Mouse (Mus musculus): ENCODE measurements at regions not wholly inside any gene's neighbourhood (a gene's known extent, or its start where the extent isn't known, plus 50 kb on each side); places are given as distances from the start of the nearest gene placed in this dataset.

- DNase-seq = no peak
Observed at GRCm38 (mm10) chr3:137728689-137729088, 57.4 kb downstream of the Gm21962 start.

DNA sequence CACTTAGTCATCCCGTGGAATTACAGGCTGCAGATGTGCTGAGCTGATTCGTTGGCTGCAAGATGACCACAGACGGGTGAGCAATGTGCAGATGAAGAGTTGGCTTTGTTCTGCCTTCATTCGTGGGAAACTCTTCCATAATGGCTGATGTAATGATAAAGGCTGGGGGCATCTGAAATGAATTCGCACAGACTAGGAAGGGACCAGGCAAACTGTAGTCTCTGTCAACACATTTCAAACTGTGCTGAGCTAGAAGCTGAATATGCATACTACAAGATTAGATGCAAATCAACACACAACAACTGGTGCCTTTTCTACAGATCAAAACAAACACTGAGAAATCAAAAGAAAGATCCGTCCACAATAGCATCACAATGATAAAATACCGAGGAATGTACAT, 58.1 kb downstream of the Gm21962 start:
- DNase-seq = no peak

DNA sequence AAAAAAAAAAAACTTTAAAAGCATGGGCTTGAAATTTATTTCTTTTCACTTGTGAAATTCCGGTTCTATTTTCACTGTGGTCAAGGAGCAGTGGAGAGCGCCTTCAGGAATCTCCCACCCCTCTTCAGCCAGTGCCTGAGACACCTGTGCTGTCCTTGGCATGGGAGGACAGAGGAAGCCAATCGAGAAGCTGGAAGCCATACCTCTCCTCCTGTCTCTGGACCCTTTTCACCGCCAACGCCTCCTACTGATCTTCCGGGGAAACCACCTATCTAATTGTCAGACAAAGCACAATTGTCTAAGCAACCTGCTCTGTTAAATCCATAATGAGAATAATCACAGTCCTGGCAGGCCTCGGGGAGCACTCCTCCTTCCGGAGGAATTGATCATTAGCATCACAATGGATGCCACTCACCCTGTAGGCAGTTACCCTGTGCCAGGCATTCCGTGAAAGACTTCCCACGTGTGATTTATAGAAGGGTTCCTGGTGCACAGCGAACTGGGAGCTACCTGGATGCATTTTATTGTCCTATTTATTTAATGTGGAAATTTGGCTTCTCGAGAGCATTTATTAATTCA, 66.0 kb downstream of the Gm21962 start:
- DNase-seq = no peak

DNA sequence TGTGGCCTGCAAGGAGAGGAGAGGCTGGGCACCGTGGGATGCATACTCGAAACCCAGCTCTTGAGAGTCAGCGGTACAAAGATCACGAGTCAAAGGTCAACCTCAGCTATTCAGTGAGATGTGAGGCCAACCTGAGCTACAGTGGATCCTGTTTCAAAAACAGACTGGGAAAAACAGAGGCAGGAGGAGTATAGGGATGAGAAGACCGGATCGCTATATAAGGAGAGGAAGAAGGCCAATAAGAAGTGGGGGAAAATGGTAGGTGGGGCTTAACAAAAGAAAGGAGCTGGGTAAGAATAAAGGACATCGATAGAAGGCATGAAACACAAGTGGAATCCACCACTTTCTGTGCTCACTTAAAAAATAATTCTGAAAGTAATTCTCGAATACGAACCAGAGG, 70.2 kb downstream of the Gm21962 start:
- DNase-seq = no peak

- no peak for DNase-seq
Observed at GRCm38 (mm10) chr3:137742119-137742518, 70.8 kb downstream of the Gm21962 start.

- DNase-seq = no peak
Observed at GRCm38 (mm10) chr3:137751732-137752260, 80.5 kb downstream of the Gm21962 start.

DNA sequence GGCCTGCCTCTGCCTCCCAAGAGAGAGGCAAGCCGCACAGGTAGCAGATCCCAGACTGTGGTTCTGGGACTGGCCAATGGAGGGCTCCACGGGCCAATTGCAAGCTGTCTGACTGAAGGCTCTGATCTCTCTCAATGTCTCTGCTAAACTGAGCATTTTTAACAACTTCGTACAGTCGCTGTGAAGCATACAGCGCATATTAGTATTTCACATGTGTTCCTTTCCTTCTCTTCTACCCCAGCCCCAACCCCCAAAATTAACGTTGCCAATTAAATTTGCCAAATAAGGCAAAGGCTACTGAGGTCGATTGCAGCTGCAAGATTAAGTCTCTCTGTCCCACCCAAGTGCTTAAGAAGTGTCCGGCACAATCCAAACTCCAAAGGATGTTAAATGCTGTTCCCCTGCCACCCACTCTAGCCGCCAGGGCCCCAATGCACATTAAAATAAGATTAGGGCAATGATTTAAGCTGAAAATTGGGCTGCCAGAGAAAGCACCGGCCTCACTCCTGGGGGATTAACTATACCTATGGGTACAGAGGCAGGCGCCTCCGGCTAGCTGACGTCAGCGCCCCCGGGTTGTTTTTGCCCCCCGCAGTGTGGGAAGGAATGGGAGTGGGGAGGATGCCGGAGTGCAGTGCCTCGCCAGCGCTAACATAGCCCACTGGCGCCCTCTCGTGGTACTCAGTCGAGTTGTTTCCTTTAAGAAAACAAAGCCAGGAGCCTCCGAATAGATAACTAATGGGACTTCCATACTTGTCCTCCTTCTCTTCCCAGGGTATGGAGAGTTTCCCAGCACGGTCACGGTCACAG, 81.3 kb downstream of the Gm21962 start:
- DNase-seq = peak; percentile 74

DNA sequence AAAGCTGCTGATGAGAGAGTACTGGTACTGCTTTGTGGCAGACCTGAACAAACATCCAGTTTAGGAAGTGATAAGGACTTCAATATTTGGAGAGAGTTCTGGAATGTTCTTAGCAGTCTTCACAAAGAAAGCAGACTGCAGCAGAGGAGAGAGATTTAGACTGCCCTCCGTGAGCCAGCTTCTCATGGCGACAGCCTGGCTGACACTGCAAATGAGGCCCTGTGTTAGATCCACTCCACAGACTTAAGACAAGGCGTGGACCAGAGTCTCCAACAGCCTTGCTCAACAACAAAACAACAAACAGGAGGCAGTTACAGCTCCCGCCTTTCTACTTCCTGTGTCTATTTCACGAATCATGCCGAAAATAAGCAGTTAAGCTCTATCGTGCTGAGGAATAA, 81.9 kb downstream of the Gm21962 start:
- no peak for DNase-seq

- DNase-seq = no peak
Observed at GRCm38 (mm10) chr3:137755391-137755790, 84.1 kb downstream of the Gm21962 start.

DNA sequence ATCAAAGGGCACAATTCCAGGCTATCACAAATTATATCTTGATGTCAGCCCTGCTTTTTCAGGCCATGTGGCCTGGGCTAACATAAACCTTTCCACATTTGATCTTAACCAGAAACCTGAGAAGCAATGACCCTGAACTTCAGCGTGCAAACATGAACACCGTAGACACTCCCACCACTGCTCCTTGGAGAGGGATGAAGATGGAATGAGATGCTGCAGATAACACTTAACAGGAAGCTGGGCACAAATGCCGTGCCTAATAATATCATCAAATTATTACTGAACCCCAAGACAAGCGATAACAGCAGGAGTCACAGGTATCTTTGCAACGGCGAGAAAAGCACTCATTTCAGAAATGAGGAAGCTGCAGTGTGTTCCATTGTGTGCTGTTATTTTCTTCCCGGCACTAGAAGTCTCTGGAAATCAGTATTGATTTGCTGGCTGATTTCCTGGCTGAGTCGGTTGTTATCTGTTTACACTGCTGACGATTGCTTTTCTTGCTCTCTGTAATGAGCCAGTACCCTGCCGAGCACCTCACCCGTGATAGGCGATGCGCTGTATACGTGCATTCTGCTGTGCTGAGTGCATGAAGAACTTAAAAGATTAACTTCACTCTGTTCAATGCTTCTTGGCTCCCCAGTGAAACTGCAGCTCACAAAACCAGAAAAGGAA, 91.0 kb downstream of the Gm21962 start:
- DNase-seq = no peak

GRCm38 (mm10) chr3:137763406-137763805, 92.1 kb downstream of the Gm21962 start:
- no peak for DNase-seq

DNA sequence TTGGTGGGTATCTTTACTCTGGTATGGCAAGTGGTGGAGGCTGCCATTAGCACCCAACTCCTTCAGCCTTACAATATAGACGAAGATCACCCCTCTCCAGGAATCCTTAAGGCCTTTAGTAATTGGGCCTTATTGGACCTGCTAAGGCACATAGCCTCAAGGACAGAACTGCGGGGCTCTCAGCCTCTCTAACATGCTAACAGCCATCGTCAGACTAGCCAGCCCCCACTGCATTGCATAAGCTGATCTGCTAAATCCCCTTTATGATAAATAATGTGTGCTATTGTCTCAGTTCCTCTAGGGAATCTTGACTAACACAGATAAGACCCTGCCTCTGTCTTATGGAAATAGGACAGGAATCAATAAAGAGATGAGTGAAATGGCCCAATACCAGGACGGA, 95.7 kb upstream of the H2afz start:
- no peak for DNase-seq

- DNase-seq = peak; percentile 5
Observed at GRCm38 (mm10) chr3:137775076-137775849, 89.0 kb upstream of the H2afz start.

GRCm38 (mm10) chr3:137778113-137778512, 86.2 kb upstream of the H2afz start:
- peak; percentile 43 for DNase-seq

DNA sequence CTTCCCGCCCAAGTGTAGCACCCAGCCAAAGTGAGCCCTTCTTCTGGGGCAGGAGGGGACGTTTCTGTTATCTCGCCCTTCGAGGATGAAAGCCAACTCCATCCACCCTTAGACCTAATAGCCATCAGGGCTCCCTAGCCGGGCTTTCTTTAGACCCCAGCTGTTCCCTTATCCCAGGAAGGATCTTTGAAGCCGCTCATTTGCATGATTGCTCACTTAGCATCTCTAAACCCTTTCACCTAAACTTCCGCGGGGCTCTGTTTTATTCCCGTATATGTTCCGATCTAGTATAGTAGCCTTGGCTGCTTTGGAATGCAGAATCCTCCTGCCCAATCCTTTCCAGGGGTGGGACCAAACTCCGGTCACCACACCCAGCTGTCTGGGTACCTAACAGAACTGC, 84.3 kb upstream of the H2afz start:
- DNase-seq = no peak

- no peak for DNase-seq
Observed at GRCm38 (mm10) chr3:137782836-137783235, 81.5 kb upstream of the H2afz start.

- no peak for DNase-seq
Observed at GRCm38 (mm10) chr3:137783937-137784911, 80.1 kb upstream of the H2afz start.

DNA sequence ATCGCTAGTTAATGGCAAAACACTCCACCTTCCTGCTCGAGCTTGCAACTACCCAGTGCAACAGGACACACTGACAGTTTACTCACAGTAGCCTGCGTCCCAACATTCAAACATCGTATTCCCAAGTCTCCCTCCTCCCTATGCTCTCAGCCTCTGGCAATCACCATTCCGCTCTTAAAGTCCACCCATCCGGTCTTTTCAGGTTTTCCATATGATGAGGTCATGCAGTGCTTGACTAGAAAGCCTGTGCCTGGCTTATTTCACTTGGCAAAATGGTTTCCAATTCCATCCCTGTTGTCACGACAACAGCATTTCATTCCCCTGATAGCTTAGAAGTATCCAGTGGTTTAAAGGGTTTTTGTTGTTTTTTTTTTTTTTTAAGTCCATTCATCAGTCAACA, 79.1 kb upstream of the H2afz start:
- no peak for DNase-seq

- no peak for DNase-seq
Observed at GRCm38 (mm10) chr3:137785871-137786270, 78.4 kb upstream of the H2afz start.

DNA sequence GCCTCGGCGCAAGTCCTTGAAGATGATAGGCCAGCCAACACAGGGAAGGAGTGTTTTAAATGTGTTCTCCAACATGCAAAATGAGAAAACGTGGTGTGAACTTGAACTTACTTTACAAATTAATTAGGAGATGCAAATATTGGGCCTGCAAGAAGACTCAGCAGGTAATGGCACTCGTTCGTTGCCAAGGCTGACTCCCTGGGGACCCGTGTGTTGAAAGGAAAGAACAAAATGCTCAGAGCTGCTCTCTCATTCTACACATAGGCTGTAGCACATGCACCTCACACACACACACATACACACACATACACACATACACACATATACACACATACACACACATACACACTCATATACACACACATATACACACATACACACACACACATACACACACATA, 74.6 kb upstream of the H2afz start:
- no peak for DNase-seq

GRCm38 (mm10) chr3:137790340-137790739, 73.9 kb upstream of the H2afz start:
- no peak for DNase-seq

All from thymus, postnatal 14 days (tissue).